In the genomic region with DNA sequence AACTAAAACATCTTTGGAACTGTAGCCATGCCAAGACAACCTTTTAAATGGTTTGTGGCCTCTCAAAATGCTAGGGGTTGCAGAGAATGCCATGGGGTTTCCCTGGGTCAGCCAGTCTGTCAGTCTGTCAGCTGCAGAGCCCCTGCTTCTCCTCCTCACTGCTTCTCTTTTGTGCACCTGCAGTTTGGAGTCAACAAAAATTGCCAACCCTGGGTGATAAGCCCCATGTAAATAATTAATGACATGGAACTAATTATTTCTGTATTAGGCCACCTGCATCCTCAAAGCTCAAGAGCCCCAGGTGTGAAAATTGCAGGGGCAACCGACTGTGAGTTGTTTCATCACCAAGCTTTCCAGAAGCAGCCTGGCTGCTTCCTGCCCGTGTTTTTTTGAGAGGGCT, we compare ENCODE assay signal across 24 mouse cellular contexts.
"Had no signal": no experiment of that assay in that cellular context is flagged by ENCODE, and none has a peak within 500 bp of the region (broad histone marks: within the 10 kb centered on the region; RNA-seq: fewer than 3 reads in every experiment).

No protein-coding gene starts in this region.

- H3K4me2 ChIP-seq: heart, embryonic 11.5 days; heart, embryonic 13.5 days; heart, embryonic 15.5 days; hindbrain, embryonic 14.5 days; intestine, embryonic 15.5 days; limb, embryonic 13.5 days; limb, embryonic 15.5 days; liver, embryonic 12.5 days had no signal

- H3K9ac ChIP-seq: heart, embryonic 13.5 days; heart, embryonic 15.5 days; hindbrain, embryonic 14.5 days; intestine, embryonic 15.5 days; limb, embryonic 13.5 days; limb, embryonic 15.5 days; liver, embryonic 12.5 days; liver, embryonic 14.5 days had no signal

- H3K4me3 ChIP-seq: heart, adult 2 months; heart, embryonic 13.5 days; heart, embryonic 15.5 days; intestine, embryonic 15.5 days; layer of hippocampus, adult 2 months; left cerebral cortex, adult 2 months; limb, embryonic 13.5 days; limb, embryonic 15.5 days; liver, embryonic 12.5 days had no signal

- ATAC-seq: hindbrain, embryonic 16.5 days; inflammation-experienced regulatory T-cells, adult 6 months; intestine, embryonic 15.5 days; intestine, postnatal 0 days; liver, embryonic 12.5 days had no signal

- H3K27ac ChIP-seq: heart, adult 2 months; heart, embryonic 13.5 days; heart, embryonic 15.5 days; hindbrain, embryonic 14.5 days; intestine, embryonic 15.5 days; kidney, postnatal 0 days; layer of hippocampus, adult 2 months; left cerebral cortex, adult 2 months; limb, embryonic 13.5 days; limb, embryonic 15.5 days; liver, embryonic 12.5 days; liver, embryonic 14.5 days had no signal

- H3K36me3 ChIP-seq: heart, embryonic 13.5 days; heart, embryonic 15.5 days; intestine, embryonic 15.5 days; limb, embryonic 13.5 days; limb, embryonic 15.5 days; liver, embryonic 12.5 days had no signal

- H3K9me3 ChIP-seq: heart, embryonic 13.5 days; heart, embryonic 15.5 days; intestine, embryonic 15.5 days; limb, embryonic 13.5 days; limb, embryonic 15.5 days; liver, embryonic 12.5 days had no signal

- DNase-seq: gastrocnemius, postnatal 14 days; gastrocnemius, postnatal 36 days; heart, adult 11 months; heart, adult 2 months; heart, postnatal 14 days; heart, postnatal 36 days; kidney, adult 8-10 months; kidney, postnatal 14 days; left cerebral cortex, postnatal 4 days had no signal

- H3K4me1 ChIP-seq: heart, embryonic 13.5 days; heart, embryonic 15.5 days; intestine, embryonic 15.5 days; limb, embryonic 15.5 days; liver, embryonic 12.5 days had no signal

- H3K27me3 ChIP-seq: heart, embryonic 13.5 days; heart, embryonic 15.5 days; intestine, embryonic 15.5 days; limb, embryonic 15.5 days had no signal
